Mouse (Mus musculus): ENCODE measurements around the gene Adora3.
"Not testable (repeated sequence)": the region's sequence is repeated elsewhere in the genome, so short reads cannot be mapped to it uniquely, and the experiment has no call there.

Adora3 gene

DNA sequence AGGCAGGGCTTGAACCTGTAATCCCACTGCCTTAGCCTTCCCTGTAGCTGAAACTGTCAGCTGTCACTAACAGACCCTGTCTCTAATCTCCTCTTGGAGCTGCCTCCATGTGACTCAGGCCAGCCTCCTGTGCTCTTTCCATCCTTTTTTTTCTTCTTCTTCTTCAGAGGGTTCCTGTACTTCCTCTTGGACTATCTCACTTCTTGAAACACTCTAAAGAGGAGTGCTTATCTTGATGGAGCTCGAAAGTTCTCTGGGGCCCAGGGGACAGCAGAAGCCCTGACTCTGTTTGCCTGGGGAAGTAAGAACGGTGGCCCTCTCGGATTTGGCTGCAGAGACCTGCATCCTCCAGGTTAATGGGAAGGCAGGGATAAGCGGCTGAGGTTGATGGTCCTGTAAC lies 33.6 kb downstream of the Adora3 start:
- DNase-seq (ENCODE audit: low read depth): no peak

- no peak for DNase-seq (ENCODE audit: low read depth)
Measured at GRCm38 (mm10) chr3:105904721-105905120, 34.1 kb downstream of the Adora3 start.

- no peak for DNase-seq (ENCODE audit: low read depth)
Measured at GRCm38 (mm10) chr3:105907956-105908655, 37.4 kb downstream of the Adora3 start.

DNA sequence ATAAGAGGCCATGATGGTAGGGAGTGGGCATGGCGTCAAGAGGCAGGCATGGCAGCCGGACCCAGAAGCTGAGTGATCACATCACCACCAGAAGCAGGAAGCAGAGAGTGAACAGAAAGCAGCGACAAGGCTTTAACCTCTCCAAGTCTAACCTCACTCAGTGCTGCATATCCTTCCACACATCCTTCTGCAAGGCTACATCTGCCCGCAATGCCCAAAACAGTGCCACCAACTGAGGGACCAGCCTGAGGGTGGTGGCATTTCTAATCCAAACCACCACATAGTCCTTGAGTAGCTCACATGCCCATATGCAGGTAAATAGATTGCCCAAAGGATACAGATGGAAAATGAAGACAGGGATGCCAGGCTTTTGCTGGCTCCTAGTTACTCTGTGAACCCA lies 38.3 kb downstream of the Adora3 start:
- no peak for DNase-seq (ENCODE audit: low read depth)

GRCm38 (mm10) chr3:105910519-105911190 lies 40.0 kb downstream of the Adora3 start:
- no peak for DNase-seq (ENCODE audit: low read depth)

GRCm38 (mm10) chr3:105912097-105912880 lies 41.6 kb downstream of the Adora3 start:
- DNase-seq (ENCODE audit: low read depth): no peak

DNA sequence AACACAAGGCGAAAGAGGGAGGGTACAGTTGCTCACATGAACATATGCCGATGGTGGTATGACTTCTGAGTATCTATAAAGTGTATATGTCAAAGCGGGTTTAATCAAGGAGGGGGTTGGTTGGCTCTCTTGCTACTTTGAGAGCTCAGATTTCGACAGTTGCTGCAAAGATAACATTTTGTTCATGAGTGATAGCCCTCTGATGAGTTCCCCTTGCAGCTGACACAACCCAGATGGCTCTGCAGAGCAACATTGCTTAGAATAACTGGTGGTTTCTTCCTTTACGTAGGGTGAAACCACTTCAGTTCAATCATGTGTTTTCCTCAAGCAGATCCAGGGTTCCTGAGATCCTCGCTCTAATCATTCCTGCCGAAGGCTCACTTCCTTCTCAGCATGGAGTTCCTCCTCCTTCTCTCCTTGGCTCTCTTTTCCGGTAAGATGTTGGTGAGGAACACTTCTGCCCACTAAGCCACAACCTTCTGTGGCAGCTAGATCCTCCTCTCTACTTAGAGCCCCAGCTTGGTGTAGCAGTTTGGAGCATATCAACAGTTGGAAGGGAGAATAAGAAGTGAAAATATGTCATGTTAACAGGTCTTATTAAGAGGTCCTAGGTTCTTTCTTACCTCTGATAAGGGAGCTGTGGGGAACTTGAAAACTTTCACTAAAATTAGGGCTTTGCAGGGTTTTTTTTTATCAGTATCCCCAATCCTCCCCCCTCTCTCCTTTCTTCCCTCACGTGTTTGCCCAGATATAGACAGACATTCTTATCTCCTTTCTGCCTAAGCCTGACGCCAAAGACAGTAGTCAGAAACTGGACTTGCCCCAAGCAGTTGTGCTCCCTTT lies 43.4 kb downstream of the Adora3 start:
- no peak for DNase-seq (ENCODE audit: low read depth)

DNA sequence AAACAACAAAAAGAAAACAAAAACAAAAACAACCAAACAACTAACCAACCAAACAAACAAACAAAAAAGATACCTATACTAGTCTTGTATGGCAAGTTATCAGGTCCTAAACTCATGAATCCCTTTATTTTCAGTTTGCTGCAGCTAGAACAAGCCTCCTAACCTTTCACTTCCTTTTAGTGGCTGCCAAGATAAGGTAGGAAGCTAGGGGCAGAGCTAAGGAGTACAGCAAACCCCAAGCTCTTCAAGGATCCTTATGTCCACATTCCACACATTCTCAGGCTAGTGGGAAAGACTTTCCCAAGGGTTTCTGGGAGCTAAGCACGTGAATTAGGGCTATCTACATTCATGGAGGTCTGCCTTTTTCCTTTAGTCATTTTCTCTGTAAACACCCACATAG lies 44.6 kb downstream of the Adora3 start:
- DNase-seq (ENCODE audit: low read depth): no peak

- DNase-seq (ENCODE audit: low read depth): not testable (repeated sequence)
Measured at GRCm38 (mm10) chr3:105916455-105916854, 45.8 kb downstream of the Adora3 start.

DNA sequence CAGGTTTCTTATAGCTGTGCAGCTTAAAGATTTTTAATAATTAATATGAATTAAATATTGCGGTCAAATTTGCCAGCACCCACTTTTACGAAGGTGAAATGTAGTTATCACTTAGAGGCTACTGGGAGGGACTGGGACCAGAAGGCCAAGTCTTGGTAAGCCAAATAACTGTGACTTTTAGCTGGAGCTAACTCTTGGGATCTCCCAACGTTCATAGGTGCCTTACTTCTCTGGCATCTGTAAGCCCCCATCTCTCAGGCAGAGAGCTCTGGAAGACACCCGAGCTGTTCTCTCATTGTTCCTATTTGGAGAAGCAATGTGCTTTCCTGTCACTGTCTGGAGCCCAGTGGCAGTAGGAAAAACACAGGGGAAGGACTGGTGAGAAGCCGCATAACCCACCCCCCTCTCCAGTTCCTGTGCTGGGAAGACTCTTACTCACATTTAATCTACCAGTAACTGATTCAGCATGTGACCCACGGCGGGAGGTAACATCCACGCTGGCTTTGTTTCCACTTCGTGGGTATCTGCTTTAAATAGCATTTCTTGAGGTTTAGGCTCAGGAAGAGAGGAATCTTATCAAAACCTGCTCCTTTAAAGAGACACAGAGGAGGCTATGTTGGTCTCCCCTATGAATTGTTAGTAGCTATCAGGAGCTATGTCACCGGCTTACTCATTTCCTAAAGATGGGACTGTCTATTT lies 47.1 kb downstream of the Adora3 start:
- DNase-seq (ENCODE audit: low read depth): no peak

DNA sequence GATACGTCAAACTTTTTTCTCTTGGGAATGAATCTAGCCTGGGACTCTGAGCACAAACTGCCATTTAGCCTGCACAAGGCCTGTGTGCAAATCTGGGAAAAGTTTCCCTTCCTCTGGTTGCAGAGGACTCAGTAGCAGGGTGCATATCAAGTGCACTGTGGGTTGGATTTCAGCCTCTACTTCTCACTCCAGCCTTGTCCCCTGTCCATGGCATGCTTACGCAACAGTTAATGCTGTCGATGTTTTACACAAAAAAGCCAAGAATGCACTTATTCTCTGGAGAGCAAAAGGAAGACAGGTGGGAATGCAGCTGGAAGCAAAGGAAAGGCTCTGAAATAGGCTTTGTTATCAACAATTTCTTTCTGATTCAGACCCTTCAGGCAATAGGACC lies 47.7 kb downstream of the Adora3 start:
- DNase-seq (ENCODE audit: low read depth): no peak

GRCm38 (mm10) chr3:105920743-105921142 lies 50.1 kb downstream of the Adora3 start:
- not testable (repeated sequence) for DNase-seq (ENCODE audit: low read depth)

- no peak for DNase-seq (ENCODE audit: low read depth)
Measured at GRCm38 (mm10) chr3:105921959-105922358, 51.3 kb downstream of the Adora3 start.

DNA sequence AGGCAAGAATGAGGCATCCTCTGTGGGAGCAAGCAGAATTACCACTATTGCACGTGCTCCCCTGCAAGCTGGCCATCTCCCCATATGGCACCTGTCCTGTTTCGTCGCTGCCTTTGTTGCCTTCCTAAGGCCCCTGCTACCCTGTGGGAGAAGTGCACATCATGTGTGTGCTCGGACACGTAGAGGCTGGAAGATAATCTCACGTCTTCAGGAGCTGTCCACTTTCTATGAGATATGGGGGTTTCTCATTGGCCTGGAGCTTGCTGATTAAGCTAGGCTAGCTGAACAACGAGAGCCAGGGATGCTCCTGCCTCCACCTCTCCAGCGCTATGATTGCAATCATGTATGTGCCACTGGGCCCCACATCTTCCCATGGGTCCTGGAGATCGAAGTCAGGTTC lies 54.0 kb downstream of the Adora3 start:
- no peak for DNase-seq (ENCODE audit: low read depth)

DNA sequence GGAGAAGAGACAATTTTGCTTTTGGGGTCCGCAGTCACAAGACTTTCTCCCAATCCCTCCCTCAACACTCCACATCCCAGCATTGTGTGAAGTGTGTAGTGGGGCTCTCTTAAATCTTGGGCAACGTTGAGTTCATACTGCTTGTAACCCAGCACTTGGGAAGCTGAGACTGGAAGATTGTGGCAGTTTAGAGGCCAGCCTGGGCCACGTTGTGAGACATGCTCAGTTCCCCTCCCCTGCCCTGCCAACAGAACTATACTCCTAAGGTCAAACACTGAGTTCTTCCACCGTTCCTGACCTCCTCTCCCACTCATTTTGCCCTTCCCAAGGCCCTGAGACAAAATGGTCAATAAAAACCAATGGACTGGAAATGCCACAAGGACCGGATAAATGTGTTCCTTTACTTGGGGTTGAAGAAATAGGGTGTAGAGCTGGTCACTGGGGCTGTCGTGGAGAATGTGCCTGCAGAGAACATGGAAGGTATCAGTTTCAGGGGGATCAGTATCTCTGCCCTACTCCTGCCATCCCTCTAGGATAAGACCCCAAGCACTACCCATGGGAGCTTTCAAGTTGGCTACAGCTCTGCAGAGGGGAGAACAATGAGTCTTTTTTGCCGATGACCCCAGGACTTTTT lies 57.0 kb downstream of the Adora3 start:
- no peak for DNase-seq (ENCODE audit: low read depth)

- DNase-seq (ENCODE audit: low read depth): no peak
Measured at GRCm38 (mm10) chr3:105928195-105928569, 57.5 kb downstream of the Adora3 start.

- no peak for DNase-seq (ENCODE audit: low read depth)
Measured at GRCm38 (mm10) chr3:105928781-105929180, 58.1 kb downstream of the Adora3 start.

GRCm38 (mm10) chr3:105929821-105930220 lies 59.2 kb downstream of the Adora3 start:
- DNase-seq (ENCODE audit: low read depth): no peak

GRCm38 (mm10) chr3:105931095-105931494 lies 60.4 kb downstream of the Adora3 start:
- DNase-seq (ENCODE audit: low read depth): no peak

DNA sequence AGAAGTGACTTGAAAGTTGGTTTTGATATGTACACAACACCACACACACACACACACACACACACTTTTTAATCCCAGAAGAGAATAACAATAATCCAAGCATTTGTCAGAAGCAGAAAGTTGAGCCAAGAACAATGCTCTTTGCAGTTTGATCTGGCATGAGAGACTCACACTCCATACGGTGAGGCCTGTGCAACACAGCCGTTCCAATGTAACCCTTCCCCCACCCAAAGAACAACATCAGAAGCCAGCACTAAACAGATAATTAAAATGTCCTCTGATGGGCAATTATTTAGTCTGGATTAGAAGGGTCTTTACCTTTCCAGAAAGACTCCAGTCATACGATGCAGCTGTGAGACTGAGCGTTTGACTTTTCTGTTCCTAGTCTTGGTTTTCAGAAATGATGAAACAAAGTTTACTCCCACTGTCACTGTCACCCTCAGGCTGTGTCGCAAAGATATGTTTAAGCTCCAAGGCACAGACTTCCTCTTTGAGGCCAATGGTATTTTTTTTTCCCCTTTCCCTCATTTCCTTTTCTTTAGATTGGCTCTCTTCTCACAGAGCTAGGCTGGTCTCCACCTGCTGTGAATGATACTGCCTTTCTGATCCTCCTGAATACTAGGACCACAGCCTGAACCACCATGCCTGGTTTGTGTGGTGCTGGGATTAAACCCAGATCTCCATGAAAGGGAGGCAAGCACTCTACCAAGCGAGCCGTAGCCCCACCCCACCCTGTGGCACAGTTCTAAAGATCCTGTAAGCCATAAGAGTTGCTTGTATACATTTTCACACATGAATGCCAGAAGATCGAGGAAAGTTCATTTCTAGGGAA lies 61.8 kb downstream of the Adora3 start, which contains the start of gene I830077J02Rik:
Gene I830077J02Rik, minus strand, starts transcription at position 425 of the 832 bp plus-strand sequence.
- DNase-seq (ENCODE audit: low read depth): no peak

Measured in c-Kit-positive CD71-negative TER-119-negative erythroid progenitor cells, embryonic 14.5 days (primary cell).